Mouse (Mus musculus) heart, embryonic 12.5 days (tissue): ENCODE measurements around the gene Rftn2. TPM values are rescaled to one million over a fixed set of nuclear protein-coding genes. Genes with fewer than 3 reads are reported as not detected.
"Not testable (repeated sequence)": the region's sequence is repeated elsewhere in the genome, so short reads cannot be mapped to it uniquely, and the experiment has no call there.

Source experiments
- ATAC-seq: fragments of 200-750 bp; cut with Nextera tagmentation; 2 replicates; pipeline ENCODE4 v1.8.0; 2017; ENCODE audit warnings: moderate TSS enrichment, moderate library complexity; ENCODE audit not compliant: insufficient number of reproducible peaks, low FRiP score
- H3K27ac ChIP-seq: fragments of 300-500 bp; sonication (generic); 2 replicates; pipeline ENCODE4 v1.5.1; 2016; ENCODE audit warnings: mild to moderate bottlenecking, moderate library complexity; ENCODE audit not compliant: poor library complexity, severe bottlenecking
- H3K27me3 ChIP-seq: fragments of 300-500 bp; sonication (generic); replicated peaks from 2 replicates; pipeline ENCODE4 v1.6.1; 2016; ENCODE audit warnings: mild to moderate bottlenecking, moderate library complexity
- H3K36me3 ChIP-seq: fragments of 300-500 bp; sonication (generic); 2 replicates; pipeline ENCODE4 v1.6.1; 2016; ENCODE audit warnings: mild to moderate bottlenecking, moderate library complexity
- H3K4me1 ChIP-seq: fragments of 300-500 bp; sonication (generic); replicated peaks from 2 replicates; pipeline ENCODE4 v1.6.1; 2016; ENCODE audit warnings: mild to moderate bottlenecking
- H3K4me2 ChIP-seq: fragments of 300-500 bp; sonication (generic); 2 replicates; pipeline ENCODE4 v1.6.1; 2016; ENCODE audit warnings: mild to moderate bottlenecking, moderate library complexity
- H3K4me3 ChIP-seq: fragments of 300-500 bp; sonication (generic); 2 replicates; pipeline ENCODE4 v1.5.1; 2016; ENCODE audit warnings: mild to moderate bottlenecking
- H3K9ac ChIP-seq: fragments of 300-500 bp; sonication (generic); 2 replicates; pipeline ENCODE4 v1.6.1; 2016; ENCODE audit warnings: mild to moderate bottlenecking, moderate library complexity
- H3K9me3 ChIP-seq: fragments of 300-500 bp; sonication (generic); replicated peaks from 2 replicates; pipeline ENCODE4 v1.6.1; 2016; ENCODE audit warnings: mild to moderate bottlenecking, moderate library complexity
- WGBS: fragments of 180-500 bp; shearing (Covaris S2); methylation state at CpG from one replicate; pipeline ENCODE4 v1.1.7; 2016; 5-methylcytosine and 5-hydroxymethylcytosine counted together
- polyA plus RNA-seq: library from polyadenylated mRNA; unstranded; fragments of >200 nt; fragmentation: Nextera tagmentation; extraction: Ambion mirVana; gene quantifications from 2 replicates; pipeline ENCODE4 v1.2.1, GENCODE M21; 2016

Gene Rftn2
- polyA plus RNA-seq, 1 experiment from 2014 or later = 6.5 TPM

DNA sequence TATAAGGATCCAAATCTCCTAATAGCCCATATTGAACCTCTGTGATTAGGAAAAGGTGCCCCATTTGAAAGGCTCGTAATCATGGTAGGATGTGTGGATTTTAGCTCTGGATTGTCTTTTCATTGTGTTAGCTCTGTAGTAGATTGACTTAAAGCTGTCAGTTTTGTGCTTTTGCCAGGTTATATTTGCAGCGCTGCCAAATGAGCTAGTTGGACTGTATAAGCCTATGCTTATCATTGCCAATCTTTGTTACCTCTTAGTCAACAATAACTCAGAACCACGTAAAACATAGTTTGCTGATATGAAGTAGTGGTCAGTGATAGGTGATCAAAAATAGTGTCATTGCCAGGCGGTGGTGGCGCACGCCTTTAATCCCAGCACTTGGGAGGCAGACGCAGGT, 81.0 kb downstream of the Rftn2 start:
- no peak overlapping the region for H3K4me3 ChIP-seq
- H3K36me3 ChIP-seq = peaks cover 44% of the 10 kb centered on the region
- no peaks in the 10 kb centered on the region for H3K4me1 ChIP-seq
- 90% methylated on average over 7 of the region's 7 CpGs for WGBS
- no peak overlapping the region for H3K9ac ChIP-seq
- H3K27ac ChIP-seq = no peak overlapping the region
- H3K4me2 ChIP-seq = no peak overlapping the region
- no peaks in the 10 kb centered on the region for H3K9me3 ChIP-seq
- no peak for ATAC-seq
- H3K27me3 ChIP-seq = no peaks in the 10 kb centered on the region

DNA sequence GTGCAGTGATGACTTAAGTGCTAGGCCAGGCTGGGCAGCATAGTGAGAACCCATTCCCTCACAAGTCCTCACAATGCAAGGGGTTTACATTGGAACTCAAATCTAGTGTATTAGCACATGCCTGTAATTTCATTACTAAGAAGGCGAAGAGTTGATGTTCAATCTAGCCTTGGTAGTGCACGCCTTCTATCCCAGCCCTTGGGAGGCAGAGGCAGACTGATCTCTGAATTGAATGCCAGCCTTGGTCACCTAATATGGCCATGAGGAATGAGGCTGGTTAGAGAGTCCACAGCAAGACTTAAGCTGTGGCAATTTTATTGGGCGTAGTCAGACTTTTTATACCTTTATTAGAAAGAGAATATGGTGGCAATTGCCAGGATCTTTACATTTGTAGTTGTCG, 82.2 kb downstream of the Rftn2 start:
- 97% methylated on average over 4 of the region's 4 CpGs for WGBS
- Histone ChIP-seq H3K4me1 (no peaks in the 10 kb centered on the region), H3K4me2 (no peak overlapping the region), H3K9ac (no peak overlapping the region), H3K4me3 (no peak overlapping the region), H3K36me3 (peaks cover 43% of the 10 kb centered on the region), H3K9me3 (no peaks in the 10 kb centered on the region), H3K27ac (no peak overlapping the region), H3K27me3 (no peaks in the 10 kb centered on the region)
- no peak for ATAC-seq

DNA sequence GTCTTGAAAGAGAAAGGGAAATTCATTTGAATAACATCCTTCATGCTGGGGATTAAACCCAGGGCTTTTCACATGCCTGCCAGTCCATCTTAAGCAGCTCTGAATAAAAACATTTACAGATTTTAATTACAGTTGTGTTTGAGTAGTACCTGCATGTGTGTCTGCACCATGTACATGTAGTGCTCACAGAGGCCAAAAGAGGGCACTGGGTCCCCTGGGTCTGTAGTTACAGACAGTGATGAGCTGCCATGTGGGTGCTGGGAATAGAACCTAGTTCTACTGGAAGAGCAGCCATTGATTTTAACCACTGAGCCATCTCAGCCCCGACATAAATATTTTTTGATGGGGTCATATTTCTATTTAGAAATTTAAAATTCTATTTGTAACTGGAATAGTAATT, 90.7 kb downstream of the Rftn2 start:
- no peak for ATAC-seq
- Histone ChIP-seq H3K27me3 (no peaks in the 10 kb centered on the region), H3K36me3 (peaks cover 31% of the 10 kb centered on the region), H3K4me1 (peaks cover 11% of the 10 kb centered on the region), H3K9me3 (no peaks in the 10 kb centered on the region), H3K9ac (no peak overlapping the region), H3K4me3 (no peak overlapping the region), H3K4me2 (no peak overlapping the region), H3K27ac (no peak overlapping the region)
- 100% methylated on average over 1 of the region's 1 CpGs for WGBS

DNA sequence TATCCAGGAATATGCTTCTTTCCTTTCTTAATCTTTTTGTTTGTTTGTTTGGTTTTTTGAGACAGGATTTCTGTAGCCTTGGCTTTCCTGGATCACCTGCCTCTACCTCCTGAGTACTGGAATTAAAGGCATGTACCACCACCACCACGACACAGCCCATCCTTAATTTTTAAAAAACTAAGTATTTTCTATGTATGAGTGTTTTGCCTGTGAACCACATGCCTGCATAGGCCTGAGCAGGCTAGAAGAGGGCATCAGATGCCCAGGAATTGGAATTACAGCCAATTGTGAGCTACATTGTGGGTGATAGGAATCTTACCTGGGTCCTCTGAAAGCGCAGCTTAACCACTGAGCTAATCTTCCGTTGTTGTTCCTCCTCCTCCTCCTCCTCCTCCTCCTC, 92.3 kb downstream of the Rftn2 start:
- H3K36me3 ChIP-seq = peaks cover 18% of the 10 kb centered on the region
- H3K27ac ChIP-seq = no peak overlapping the region
- 96% methylated on average over 3 of the region's 3 CpGs for WGBS
- H3K9me3 ChIP-seq = no peaks in the 10 kb centered on the region
- no peaks in the 10 kb centered on the region for H3K27me3 ChIP-seq
- no peak overlapping the region for H3K9ac ChIP-seq
- no peak for ATAC-seq
- H3K4me1 ChIP-seq = peaks cover 11% of the 10 kb centered on the region
- H3K4me3 ChIP-seq = no peak overlapping the region
- H3K4me2 ChIP-seq = no peak overlapping the region

DNA sequence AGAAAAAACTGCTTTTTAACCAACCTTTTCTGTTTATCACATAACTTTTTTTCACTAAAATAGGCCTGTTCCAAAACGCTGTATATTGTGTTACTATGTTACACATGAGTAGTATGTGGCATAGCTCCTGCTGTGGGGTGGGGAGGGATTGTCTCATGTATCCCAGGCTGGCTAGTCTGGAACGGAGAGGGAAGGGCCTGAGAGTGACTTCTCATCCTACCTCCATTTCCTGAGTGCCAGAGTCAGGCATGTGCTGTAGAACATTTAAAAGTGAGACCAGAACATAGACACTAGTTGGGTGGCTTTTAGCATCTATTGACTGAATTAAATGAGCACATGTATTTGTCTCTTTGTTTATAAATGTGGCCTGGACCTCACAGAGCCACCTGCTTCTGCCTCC, 93.4 kb downstream of the Rftn2 start:
- no peaks in the 10 kb centered on the region for H3K27me3 ChIP-seq
- ATAC-seq = no peak
- H3K9ac ChIP-seq = no peak overlapping the region
- H3K4me1 ChIP-seq = peaks cover 11% of the 10 kb centered on the region
- H3K9me3 ChIP-seq = no peaks in the 10 kb centered on the region
- no peak overlapping the region for H3K27ac ChIP-seq
- peaks cover 15% of the 10 kb centered on the region for H3K36me3 ChIP-seq
- WGBS = 69% methylated on average over 2 of the region's 2 CpGs
- H3K4me3 ChIP-seq = no peak overlapping the region
- no peak overlapping the region for H3K4me2 ChIP-seq

DNA sequence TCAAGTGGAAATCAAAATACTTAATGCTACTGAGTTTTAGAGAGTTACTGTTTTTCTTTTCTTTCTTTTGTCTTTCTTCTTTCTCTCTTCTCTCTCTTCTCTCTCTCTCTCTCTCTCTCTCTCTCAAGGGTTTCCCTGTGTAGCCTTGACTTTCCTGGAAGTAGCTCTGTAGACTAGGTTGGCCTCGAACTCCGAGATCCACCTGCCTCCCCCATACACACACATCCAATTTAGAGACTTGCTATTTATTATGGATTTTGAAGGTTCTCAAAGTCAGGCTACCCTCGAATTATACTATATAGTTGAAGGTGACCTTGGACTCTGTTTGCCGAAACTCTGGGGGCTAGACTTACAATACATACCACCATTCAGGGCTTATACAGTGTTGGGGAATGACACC, 94.3 kb downstream of the Rftn2 start:
- peak overlapping the region; percentile 100 for H3K4me3 ChIP-seq
- WGBS = 54% methylated on average over 4 of the region's 4 CpGs
- peak overlapping the region; percentile 75 for H3K4me2 ChIP-seq
- H3K4me1 ChIP-seq = peaks cover 11% of the 10 kb centered on the region
- peaks cover 11% of the 10 kb centered on the region for H3K36me3 ChIP-seq
- no peaks in the 10 kb centered on the region for H3K9me3 ChIP-seq
- H3K27me3 ChIP-seq = no peaks in the 10 kb centered on the region
- H3K27ac ChIP-seq = no peak overlapping the region
- no peak for ATAC-seq
- peak overlapping the region; percentile 100 for H3K9ac ChIP-seq

DNA sequence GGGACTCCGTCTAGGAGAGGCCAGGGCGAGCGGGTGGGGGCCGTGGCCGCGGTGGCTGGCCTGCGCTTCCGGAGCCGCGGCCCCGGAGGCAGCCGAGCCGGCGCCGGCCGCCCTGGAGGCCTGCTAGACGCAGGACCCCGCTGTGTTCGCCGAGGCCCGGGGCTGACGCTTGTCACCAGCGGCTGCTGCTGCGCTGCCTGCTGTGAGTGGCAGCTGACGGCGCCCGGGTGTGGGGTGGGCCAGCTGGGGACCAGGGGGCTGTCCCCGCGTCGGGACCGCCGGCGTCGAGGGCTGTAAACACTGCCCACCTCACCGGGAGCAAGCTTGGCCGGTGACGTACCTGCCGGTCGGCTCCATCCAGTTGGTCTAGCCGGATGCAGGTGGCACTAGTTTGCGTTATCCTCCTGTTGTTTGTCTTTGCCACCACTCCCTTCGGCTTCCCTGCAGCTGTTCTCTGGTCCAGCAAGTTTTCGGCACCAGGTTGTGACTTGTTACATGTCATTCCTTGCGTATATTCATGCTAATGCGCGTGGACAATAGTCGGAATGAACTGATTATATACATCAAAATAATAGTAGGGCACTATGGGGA, 95.1 kb downstream of the Rftn2 start:
- under 1% methylated on average over 47 of the region's 47 CpGs for WGBS
- Histone ChIP-seq H3K4me2 (peak overlapping the region; percentile 75), H3K9ac (peak overlapping the region; percentile 100), H3K27me3 (no peaks in the 10 kb centered on the region), H3K27ac (peak overlapping the region; percentile 99), H3K4me1 (peaks cover 11% of the 10 kb centered on the region), H3K4me3 (peak overlapping the region; percentile 100), H3K36me3 (peaks cover 8% of the 10 kb centered on the region), H3K9me3 (no peaks in the 10 kb centered on the region)
- peak; percentile 82 for ATAC-seq

DNA sequence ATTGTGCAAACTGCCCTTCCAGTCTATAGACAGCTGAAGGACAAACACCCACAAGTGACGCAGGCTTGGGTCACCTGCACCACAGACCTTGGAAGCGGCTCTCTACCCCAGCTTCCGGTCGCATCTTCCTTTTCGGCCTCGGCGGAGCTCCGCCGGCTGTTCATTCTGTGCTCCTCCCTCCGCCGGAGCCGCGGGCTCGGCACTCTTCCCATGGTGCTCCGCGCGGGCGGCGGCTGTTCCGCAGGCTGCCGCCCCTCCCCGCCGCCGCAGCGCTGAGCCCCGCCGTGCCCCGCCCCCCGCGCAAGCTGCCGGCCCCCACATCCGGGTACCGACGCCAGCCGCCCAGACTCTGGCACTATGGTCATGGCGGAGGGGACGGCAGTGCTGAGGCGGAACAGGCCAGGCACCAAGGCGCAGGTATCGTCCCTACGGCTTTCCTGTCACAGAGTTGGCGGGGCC, 95.6 kb downstream of the Rftn2 start, which contains the start of gene Mob4:
Gene Mob4 (plus strand): TSS at position 289 of the 459 bp plus-strand sequence.
- Histone ChIP-seq H3K9me3 (no peaks in the 10 kb centered on the region), H3K27ac (peak within 1 kb of the TSS; percentile 99), H3K4me3 (peak within 1 kb of the TSS; percentile 100), H3K9ac (peak within 1 kb of the TSS; percentile 100), H3K4me2 (peak within 1 kb of the TSS; percentile 75), H3K36me3 (peaks cover 7% of the 10 kb centered on the region), H3K27me3 (no peaks in the 10 kb centered on the region), H3K4me1 (peaks cover 11% of the 10 kb centered on the region)
- WGBS = under 1% methylated on average over 41 of the region's 42 CpGs
- ATAC-seq = peak; percentile 96

DNA sequence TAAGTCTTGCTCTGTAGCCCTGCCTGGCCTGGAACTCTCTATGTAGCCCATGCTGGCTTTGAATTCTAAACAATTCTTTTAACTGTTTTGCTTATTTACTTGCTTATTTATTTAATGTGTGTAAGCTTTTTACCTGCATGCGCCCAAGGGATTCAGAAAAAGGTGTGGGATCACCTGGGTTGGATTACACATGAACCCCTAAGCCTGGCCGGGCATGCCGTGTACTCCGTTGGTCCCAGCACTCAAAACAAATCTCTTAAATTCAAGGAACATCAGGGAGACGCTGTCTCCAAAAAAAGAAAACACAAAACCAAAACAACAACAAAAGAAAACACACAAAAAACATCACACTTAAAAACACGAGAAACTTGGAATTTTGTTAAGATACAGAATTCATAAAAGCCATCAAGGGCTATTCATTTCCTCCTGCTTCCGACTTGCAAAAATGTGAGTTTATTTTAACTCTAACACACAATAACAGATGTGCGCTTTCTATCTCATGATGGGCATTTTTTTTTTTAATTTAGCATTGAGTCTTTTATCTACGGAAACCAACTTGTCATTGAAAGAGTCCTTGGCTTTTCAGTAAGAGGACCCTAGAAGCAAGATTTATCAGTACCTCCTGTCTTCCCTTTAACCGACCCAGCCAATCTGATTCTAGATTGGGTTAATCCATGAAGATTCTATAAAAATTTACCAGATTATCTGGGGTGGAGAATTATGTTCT, 96.2 kb downstream of the Rftn2 start:
- ATAC-seq = no peak
- H3K36me3 ChIP-seq = 0 out of 2 replicates have a peak, but pooled peaks cover 3% of the 10 kb centered on the region

DNA sequence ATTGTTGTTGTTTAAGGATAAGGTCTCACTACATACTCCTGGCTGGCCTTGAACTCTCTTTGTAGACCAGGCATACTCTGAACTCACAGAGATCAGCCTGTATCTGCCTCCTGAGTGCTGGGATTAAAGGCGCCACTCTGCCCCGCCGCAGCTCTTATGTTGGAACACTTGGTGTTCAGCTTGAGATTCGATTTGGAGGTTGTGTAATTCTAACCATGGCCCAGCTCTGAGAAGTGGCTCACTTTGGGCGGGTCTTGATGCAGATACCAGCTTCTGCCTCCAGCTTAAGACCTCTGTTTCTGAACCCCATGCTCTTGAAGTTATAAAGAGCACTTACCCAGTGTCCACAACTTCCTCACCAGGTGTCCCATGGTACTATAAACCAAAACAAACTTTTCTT, 96.9 kb downstream of the Rftn2 start:
- Histone ChIP-seq H3K27ac (no peak overlapping the region), H3K4me1 (peaks cover 11% of the 10 kb centered on the region), H3K27me3 (no peaks in the 10 kb centered on the region), H3K9ac (no peak overlapping the region), H3K4me2 (no peak overlapping the region), H3K9me3 (no peaks in the 10 kb centered on the region), H3K4me3 (no peak overlapping the region), H3K36me3 (0 out of 2 replicates have a peak, but pooled peaks cover 3% of the 10 kb centered on the region)
- no peak for ATAC-seq
- WGBS = 91% methylated on average over 5 of the region's 5 CpGs

More for the DNA sequence above, 96.2 kb downstream of the Rftn2 start:
- H3K9me3 ChIP-seq = no peaks in the 10 kb centered on the region
- H3K27me3 ChIP-seq = no peaks in the 10 kb centered on the region
- H3K4me1 ChIP-seq = peaks cover 11% of the 10 kb centered on the region
- peak overlapping the region; percentile 99 for H3K27ac ChIP-seq
- peak overlapping the region; percentile 54 for H3K9ac ChIP-seq
- peak overlapping the region; percentile 100 for H3K4me3 ChIP-seq
- peak overlapping the region; percentile 75 for H3K4me2 ChIP-seq
- WGBS = 64% methylated on average over 10 of the region's 10 CpGs

DNA sequence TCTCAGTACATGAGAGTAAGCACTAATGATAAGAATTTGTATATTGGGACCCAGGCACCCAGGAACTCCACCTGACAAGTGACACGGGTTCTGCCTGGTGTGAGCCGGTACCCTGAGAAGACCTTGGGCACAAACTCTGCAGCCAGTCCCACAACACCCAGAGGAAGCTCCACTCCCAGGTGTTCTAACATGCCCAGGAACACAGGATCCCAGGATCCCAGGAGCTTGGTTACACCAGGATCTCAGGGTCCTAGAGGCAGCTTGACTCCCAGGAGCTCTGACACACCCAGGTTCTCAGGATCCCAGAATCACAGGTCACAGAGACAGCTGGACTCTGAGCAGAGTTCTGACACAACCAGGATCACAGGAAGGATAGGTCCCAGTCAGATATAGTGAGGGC, 102.4 kb downstream of the Rftn2 start:
- H3K9me3 ChIP-seq, H3K27me3 ChIP-seq, H3K4me3 ChIP-seq, H3K27ac ChIP-seq, H3K4me1 ChIP-seq, ATAC-seq, H3K4me2 ChIP-seq, H3K36me3 ChIP-seq, H3K9ac ChIP-seq: not testable (repeated sequence)
- WGBS = 93% methylated on average over 2 of the region's 2 CpGs
